Mouse (Mus musculus) kidney, adult 2 months (tissue): ENCODE results near the gene Zdhhc16. TPM values are rescaled to one million over a fixed set of nuclear protein-coding genes. Genes with fewer than 3 reads are reported as not detected.

Source experiments
- DNase-seq: peaks from one replicate; pipeline ENCODE4 v3.0.0; 2021
- H3K27ac ChIP-seq: fragments of 200-500 bp; 2 replicates; pipeline ENCODE4 v1.5.1; 2012; ENCODE audit warnings: low read depth, low read length, control low read depth, inconsistent platforms; ENCODE audit not compliant: insufficient read depth
- H3K27me3 ChIP-seq: fragments of 200-500 bp; replicated peaks from 2 replicates; pipeline ENCODE4 v1.6.1; 2012; ENCODE audit warnings: mild to moderate bottlenecking, moderate library complexity, low read length, inconsistent platforms; ENCODE audit not compliant: control insufficient read depth, insufficient read depth
- H3K36me3 ChIP-seq: fragments of 200-500 bp; 2 replicates; pipeline ENCODE4 v1.6.1; 2012; ENCODE audit warnings: mild to moderate bottlenecking, moderate library complexity, low read length, inconsistent platforms; ENCODE audit not compliant: control insufficient read depth, insufficient read depth
- H3K4me1 ChIP-seq: fragments of 200-500 bp; 2 replicates; pipeline ENCODE4 v1.6.1; 2011; ENCODE audit warnings: low read length; ENCODE audit not compliant: control insufficient read depth, insufficient read depth
- H3K4me3 ChIP-seq: fragments of 200-500 bp; 2 replicates; pipeline ENCODE4 v1.5.1; 2011; ENCODE audit warnings: mild to moderate bottlenecking, low read depth, low read length, control low read depth; ENCODE audit not compliant: insufficient read depth
- CTCF ChIP-seq: fragments of 200-500 bp; conservative IDR thresholded peaks from 2 replicates; pipeline ENCODE4 v1.5.1; 2011; ENCODE audit warnings: low read depth, mild to moderate bottlenecking, control low read depth, low read length, moderate library complexity, mixed read lengths; ENCODE audit not compliant: insufficient read depth, insufficient read length
- POLR2A ChIP-seq: fragments of 200-500 bp; IDR thresholded peaks from one replicate; pipeline ENCODE4 v1.6.1; 2011; ENCODE audit warnings: low read depth, low read length, control low read depth
- WGBS: fragments of 180-500 bp; shearing (Covaris S2); methylation state at CpG from one replicate; pipeline ENCODE4 v1.1.7; 2018; 5-methylcytosine and 5-hydroxymethylcytosine counted together
- polyA plus RNA-seq: library from polyadenylated mRNA; depleted of rRNA; stranded (reverse); fragments of >200 nt; gene quantifications from 2 replicates; pipeline ENCODE4 v1.2.3, GENCODE M21; 2012; rRNA removed

Zdhhc16 gene
- 74.2 and 78.7 TPM in 2 replicates for polyA plus RNA-seq

DNA sequence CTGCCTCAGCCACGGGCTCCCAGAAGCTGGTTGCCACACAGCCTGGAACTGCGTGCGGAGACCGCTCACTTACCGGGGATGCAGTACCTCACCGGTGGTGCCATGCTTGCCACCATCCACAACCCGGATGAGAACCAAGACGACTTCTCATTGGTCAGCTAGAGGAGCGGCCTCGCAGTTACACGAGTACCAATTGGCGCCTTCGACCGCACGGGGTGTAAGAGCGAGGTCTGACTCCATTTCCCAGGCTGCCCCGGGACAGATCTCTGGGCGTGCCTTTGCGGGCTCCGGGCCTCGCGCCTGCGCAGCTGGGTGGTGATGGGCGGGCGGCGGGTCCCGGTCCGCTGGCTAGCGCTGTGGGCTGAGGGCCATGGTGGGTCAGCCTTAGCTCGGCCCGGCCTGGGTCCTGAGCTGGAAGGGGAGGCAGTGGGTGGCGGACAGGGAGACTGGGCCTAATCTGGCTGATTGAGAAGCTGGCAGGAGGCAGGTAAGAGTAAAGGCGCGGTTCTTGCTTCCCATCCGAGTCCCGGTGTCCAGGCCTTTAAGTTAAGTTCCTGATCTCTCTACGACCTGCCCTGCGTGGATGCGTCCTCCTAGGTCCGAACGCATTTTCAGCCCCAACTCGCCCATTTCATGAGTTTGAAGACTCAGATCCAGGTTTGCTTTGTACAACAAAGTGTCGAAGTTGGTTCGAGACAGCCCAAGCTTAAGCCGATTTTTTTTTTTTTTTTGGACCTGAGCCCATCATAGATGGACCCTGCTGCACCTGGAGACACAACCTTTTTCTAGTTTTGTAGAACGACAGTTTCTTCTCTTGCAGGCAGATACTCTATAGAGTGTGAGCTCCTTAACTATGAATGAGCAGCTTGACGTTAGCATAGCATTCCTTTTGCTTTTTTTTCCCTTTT, at the start of gene Zdhhc16, which contains the start of gene Exosc1:
TSS of gene Zdhhc16 (plus strand) at position 302 of the 908 bp plus-strand sequence.
TSS of gene Exosc1 (minus strand) at position 245 of the 908 bp plus-strand sequence.
- Histone ChIP-seq H3K36me3 (no peaks in the 10 kb centered on the region), H3K4me1 (peaks cover 7% of the 10 kb centered on the region; the same call in 1 of the 2 replicates), H3K27me3 (no peaks in the 10 kb centered on the region), H3K27ac (peak within 1 kb of the TSS; percentile 65), H3K4me3 (peak within 1 kb of the TSS; percentile 96)
- DNase-seq, result peak; percentile 99
- TF ChIP-seq CTCF, result no peak
- TF ChIP-seq POLR2A, result no peak
- WGBS, result 0% methylated on average over 47 of the region's 47 CpGs

DNA sequence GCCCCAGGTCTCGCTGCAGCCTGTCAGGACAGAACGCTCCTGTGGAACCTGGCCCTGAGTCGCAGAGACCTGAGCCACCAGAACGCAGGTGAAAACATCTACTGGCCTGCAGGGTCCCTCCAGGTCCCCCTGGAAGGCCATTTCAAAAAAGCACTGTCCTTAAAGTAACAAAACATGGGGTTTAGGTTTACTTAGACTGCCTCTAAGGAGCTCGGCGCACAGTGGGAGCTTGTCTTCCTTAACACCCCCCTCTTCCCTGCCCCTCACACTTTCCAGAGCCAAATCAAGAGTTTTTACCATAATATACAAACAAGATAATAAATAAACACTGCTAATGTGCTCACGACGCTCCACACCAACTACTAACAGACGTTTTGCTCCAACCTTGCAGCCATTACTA, 49.4 kb upstream of the Zdhhc16 start:
- Histone ChIP-seq H3K4me3 (no peak overlapping the region), H3K27me3 (no peaks in the 10 kb centered on the region), H3K4me1 (no peaks in the 10 kb centered on the region), H3K27ac (no peak overlapping the region), H3K36me3 (no peaks in the 10 kb centered on the region)
- no peak for DNase-seq
- no peak for TF ChIP-seq CTCF
- no peak for TF ChIP-seq POLR2A
- WGBS, result 95% methylated on average over 9 of the region's 9 CpGs

DNA sequence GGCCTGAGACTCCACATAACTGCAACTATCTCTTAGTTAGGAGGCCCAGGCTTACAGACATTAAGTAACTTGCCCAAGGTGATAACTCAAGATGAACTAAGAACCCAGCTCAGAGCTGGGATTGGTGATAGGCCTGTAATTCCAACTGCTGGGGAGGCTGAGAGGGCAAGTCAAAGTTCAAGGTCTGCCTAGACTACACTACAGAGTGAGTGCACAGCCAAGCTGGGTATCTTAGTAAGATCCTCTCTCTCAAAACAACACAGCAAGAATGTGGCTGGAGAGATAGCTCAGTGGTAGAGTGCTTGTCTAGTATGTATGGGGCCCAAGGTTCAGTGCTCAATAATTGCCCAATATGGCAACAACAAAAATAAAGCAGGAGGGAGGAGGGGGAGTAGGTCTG, 45.1 kb upstream of the Zdhhc16 start:
- no peaks in the 10 kb centered on the region for H3K36me3 ChIP-seq
- DNase-seq, result peak; percentile 37
- H3K4me1 ChIP-seq, result no peaks in the 10 kb centered on the region
- TF ChIP-seq CTCF, result no peak
- no peak for TF ChIP-seq POLR2A
- no peak overlapping the region for H3K4me3 ChIP-seq
- no peaks in the 10 kb centered on the region for H3K27me3 ChIP-seq
- no peak overlapping the region for H3K27ac ChIP-seq

DNA sequence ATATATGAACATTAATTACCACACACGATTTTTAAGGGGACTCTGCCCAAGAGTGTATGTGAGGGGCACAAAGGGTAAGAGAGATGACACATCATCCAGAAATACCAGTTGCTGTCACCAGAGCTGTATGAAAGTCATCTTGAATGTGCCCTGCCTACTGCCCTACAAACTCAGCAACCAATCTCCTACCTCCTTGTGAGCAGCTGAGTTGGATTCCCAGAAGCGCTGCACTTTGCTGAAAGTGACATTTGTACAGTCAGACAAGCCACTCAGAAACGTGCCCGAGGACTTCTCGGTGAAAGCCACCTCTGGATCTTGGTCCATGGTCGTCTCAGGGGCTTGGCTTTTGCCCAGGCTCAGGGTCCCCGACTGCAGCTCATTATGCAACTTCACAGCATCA, 38.3 kb upstream of the Zdhhc16 start:
- H3K4me3 ChIP-seq, result 0 out of 2 replicates have a peak overlapping the region, but pooled peaks have one; percentile 58
- no peaks in the 10 kb centered on the region; the same call in 1 of the 2 replicates for H3K4me1 ChIP-seq
- TF ChIP-seq CTCF (no peak), POLR2A (no peak)
- H3K27ac ChIP-seq, result no peak overlapping the region
- whole genome bisulfite sequencing, result 22% methylated on average over 7 of the region's 7 CpGs
- H3K27me3 ChIP-seq, result no peaks in the 10 kb centered on the region
- H3K36me3 ChIP-seq, result no peaks in the 10 kb centered on the region
- DNase-seq, result no peak

DNA sequence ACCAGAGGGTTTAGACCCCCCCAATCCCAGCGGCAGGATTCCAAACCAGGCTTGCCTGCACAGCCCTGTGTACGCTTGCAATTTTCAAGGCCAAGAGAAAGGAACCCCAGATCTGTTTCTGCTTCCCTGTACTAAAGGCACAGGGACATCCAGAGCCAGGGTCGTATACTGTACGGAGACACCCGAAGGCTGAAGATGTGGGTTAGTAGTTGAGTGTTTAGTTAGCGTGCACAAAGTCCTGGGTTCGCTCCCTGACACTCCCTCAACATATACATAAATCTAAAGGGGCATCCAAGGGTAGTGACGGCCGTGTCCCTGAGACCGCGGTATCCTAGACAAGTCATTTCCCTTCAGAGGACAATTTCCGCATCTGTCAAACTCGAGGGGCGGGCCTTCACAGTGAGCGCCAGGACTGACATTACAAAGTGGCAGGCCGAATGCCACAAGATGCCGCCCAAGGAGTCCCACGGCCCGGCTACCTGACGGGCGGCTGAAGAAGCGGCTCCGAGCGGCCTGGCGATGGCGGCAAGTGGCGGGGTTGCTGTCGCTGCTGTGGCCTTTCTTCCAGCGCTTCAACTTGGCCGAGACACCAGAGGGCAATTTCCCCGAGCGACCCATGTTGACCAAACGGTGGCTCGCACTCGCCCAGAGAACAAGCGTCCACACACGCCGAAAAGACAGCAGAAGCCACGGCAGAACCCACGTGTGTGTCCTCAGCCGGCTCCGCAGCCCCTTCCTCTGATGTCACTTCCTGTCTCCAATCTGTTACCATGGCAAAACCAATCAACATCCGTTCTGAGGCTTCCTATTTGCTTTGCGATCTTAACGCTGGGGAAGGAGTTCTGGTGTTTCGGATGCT, 37.6 kb upstream of the Zdhhc16 start, which contains the start of gene Rrp12:
TSS of gene Rrp12 (minus strand) at position 714 of the 859 bp plus-strand sequence.
- Histone ChIP-seq H3K27me3 (no peaks in the 10 kb centered on the region), H3K4me3 (peak within 1 kb of the TSS; percentile 58), H3K27ac (no peak within 1 kb of the TSS), H3K36me3 (no peaks in the 10 kb centered on the region), H3K4me1 (no peaks in the 10 kb centered on the region; the same call in 1 of the 2 replicates)
- TF ChIP-seq CTCF (no peak), POLR2A (no peak)
- DNase-seq, result peak; percentile 93
- WGBS, result under 1% methylated on average over 46 of the region's 46 CpGs

DNA sequence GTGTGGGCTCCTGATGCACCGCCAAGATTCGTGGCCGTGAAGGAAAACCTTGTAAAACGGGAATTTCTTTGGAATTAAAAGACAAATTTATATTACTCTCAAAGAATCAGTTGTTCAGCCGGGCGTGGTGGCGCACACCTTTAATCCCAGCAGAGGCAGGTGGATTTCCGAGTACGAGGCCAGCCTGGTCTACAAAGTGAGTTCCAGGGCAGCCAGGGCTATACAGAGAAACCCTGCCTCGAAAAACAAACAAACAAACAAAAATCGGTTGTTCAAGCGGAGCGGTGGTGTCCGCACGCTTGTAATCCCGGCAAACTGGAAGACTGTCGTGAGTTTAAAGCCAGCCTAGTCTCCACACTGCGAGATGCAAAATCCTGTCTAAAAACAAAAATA, 37.0 kb upstream of the Zdhhc16 start:
- Histone ChIP-seq H3K27me3 (no peaks in the 10 kb centered on the region), H3K27ac (no peak overlapping the region), H3K36me3 (no peaks in the 10 kb centered on the region), H3K4me3 (peak overlapping the region; percentile 58), H3K4me1 (no peaks in the 10 kb centered on the region; the same call in 1 of the 2 replicates)
- TF ChIP-seq CTCF (no peak), POLR2A (no peak)
- no peak for DNase-seq
- WGBS, result 10% methylated on average over 18 of the region's 18 CpGs
